Mouse (Mus musculus) liver, adult (tissue): ENCODE results near the gene Gna11.

ENCODE experiments used
- GATA4 ChIP-seq: IDR thresholded peaks from 2 replicates; pipeline ENCODE4 v1.6.1; 2014; ENCODE audit warnings: mild to moderate bottlenecking, low read length; ENCODE audit not compliant: insufficient replicate concordance

The Gna11 gene

DNA sequence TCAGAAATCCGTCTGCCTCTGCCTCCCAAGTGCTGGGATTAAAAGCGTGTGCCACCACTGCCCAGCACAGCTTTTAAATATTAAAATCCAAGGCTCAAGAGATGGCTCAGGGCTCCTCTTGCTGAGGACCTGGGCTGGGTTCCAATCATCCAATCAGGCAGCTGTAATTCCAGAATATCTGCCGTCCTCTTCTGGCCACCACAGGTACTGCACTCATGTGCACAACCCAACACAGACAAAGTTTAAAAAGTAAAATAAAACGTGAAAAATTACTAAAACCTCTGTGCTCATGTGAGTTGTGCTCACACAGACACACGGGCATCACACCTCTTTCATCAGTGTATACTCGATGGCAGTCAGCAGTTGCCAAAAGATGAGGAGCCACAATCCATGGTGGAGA, 8.3 kb downstream of the Gna11 start:
- TF ChIP-seq GATA4, result no peak

DNA sequence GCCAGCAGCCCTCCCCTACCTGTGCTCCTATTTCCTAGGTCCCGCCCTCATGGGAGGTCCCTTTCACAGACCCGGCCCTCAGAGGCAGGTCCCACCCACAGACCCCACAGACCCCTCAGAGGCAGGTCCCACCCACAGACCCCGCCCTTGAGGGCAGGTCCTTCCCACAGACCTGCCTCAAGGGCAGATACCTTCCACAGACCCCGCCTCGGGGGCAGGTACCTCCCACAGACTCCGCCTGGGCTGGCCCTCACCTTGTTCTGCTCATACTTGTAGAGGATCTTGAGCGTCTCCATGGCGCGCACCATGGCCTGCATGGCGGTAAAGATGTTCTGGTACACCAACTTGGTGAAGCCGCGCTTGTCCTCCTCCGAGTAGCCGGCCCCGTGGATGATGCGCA, 10.2 kb downstream of the Gna11 start:
- no peak for TF ChIP-seq GATA4

DNA sequence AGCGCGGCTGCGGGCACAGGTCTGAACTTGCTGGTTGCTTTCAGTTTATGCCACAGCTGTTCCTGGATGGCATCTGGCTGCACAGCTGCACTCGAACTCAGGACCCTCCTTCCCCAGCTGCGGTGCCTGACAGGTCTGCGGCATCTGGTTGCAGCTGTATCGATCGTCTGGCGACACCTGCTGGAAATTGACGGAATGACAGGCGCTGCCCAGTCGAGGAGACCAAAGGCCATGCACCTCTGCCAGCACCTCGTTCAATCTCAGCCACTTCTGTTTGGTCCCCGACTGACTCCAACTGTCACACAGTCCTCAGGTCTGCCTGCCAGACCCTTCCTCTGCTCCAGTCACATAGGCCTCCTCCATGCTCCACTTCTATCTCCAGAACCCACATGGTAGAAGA, 18.2 kb downstream of the Gna11 start:
- TF ChIP-seq GATA4, result no peak

DNA sequence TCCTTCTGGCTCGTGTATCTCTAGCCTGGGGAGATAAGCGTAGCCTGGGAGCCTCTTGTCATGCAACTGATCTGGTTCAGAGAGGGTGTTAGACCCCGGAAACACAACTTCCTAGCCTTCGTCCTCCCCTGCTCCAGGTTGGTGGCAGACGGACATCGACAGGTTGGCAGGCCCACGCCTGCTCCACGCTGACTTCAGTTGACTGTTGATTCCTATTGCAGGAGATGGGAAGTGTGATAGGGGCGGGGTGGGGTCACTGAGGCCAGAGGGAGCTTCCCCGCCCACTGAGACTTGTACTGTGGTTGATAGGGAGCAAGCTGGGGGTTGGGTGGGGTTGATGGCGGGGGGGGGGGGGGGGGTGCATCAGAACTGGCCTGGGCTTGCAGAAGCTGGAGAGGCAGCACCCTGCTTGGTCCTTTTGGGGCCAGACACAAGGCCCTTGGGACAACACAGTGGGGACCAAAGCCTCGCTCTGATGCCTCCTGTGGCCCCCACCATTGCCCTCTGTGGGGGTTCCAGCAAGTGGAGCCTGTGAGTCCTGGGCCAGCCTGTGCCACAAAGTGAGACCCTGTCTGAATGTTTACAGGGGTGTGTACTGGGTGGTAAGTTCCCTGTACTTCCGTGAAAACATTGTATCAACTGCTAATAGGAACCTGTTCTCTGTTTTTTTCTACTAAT, 19.8 kb downstream of the Gna11 start:
- TF ChIP-seq GATA4, result no peak

DNA sequence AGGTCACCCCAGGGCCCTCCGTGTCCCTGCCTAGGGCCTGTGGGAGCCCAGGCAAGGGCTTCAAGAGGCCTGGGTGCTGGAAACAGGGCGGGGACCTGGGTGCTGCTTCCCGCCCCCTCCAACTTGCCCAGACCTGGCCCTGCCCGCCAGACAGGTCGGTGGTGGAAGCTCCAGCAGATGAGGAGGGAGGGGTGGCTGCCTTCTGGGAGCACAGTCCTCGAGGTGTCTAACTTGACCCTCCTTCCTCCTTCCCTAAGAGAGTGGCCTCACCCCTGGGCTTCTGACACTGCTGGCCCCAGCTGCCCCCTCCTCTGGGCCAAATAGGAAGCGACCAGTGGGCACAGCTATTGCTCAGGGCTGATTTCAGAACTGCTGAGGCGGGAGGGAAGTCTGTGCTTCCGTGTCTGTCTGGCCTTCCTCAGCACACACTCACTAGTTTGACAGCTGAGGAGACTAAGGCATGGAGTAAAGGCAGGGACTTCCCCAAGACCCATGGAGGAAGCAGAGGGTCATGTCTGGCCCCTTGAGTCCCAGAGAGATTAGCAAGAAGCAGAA, 20.9 kb downstream of the Gna11 start, which contains the start of gene Gna15:
TSS of gene Gna15 (minus strand) at position 175 of the 555 bp plus-strand sequence.
- no peak for TF ChIP-seq GATA4

DNA sequence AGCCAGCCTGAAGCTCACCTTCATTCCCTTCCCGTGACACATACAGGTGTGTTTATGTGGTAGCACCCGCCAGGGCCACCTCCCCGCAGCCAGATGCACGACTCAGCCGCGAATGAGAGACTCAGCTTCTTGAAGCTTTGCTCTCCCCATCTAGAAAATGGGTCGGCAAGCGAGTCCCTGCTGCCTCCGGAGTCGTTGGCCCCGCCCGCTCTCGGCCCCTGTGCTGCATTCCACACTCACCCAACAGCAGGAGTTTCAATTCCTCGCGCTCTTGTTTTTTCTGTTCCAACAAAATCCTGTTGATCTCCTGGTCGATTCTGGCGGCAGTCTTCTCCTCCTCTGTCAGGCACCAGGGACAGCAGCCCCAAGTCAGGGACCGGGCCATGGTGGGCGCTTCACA, 21.4 kb downstream of the Gna11 start:
- no peak for TF ChIP-seq GATA4

DNA sequence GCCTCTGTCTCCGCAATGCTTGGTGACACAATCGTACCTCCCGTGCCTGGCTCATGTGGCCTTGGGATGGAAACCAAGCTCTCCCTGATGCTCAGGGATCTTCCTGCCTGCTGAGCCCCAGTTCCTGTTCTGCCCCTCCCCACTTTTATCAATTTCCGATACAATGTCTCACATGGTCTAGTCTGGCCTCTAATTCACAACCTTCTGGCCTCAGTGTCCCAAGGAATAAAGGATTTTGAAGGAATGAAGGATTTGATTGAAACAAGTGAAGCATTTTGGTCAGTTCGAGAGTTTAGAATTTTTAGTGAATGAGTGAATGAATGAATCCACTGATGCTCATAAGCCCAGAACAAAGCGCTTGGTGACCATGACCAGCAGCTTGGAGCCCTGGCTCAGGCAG, 21.8 kb downstream of the Gna11 start:
- TF ChIP-seq GATA4, result no peak

DNA sequence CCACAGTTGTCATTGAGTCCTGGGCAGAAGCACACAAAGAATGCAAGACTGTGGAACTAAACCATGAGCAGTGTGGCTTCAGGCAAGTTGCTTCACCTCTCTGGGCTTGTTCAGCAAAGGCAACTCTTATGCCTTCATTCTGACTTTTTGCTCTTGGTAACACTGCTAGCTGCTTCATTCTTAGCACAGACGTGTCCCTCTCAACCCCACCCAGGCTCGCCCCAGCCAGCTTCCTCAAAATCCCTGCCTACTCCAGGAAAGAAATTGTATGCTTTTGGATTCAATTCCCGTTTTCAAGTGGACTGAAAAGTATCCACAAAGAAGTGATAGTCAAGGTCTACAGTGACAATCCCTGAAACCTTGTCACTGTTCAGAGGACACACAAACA, 25.0 kb downstream of the Gna11 start:
- TF ChIP-seq GATA4, result no peak

DNA sequence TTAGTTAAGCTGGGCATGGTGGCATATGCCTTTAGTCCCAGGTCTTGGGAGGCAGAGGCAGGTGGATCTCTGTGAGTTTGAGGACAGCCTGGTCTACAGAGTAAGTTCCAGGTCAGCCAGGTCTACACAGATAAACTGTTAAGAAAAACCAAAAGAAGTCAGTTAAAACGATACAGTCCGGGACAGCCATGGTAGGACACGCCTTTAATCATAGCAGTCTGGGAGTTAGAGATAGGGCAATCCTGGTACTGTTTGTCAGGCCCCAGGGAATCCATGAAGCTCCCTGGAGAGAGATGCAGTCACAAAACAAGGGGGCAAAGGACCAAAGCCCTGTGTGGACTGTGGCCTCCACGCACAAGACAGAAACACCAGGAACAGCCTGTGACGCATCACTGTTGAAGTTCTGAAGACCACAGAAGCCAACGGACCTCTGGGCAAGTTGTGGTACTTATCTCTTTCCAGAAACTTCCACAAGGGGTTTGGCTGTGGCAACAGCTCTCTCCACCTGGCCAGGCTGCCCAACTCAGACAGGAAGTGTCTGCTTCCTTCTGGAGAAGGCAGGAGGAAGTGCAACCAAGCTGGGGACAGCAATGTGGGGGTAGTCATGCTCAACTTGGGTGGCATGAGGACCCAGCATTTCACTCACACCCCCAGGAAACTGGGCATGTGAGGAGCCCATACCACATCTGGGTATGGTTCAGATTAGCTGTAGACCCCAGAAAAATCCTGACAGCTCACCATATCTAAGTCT, 25.6 kb downstream of the Gna11 start:
- TF ChIP-seq GATA4, result no peak

DNA sequence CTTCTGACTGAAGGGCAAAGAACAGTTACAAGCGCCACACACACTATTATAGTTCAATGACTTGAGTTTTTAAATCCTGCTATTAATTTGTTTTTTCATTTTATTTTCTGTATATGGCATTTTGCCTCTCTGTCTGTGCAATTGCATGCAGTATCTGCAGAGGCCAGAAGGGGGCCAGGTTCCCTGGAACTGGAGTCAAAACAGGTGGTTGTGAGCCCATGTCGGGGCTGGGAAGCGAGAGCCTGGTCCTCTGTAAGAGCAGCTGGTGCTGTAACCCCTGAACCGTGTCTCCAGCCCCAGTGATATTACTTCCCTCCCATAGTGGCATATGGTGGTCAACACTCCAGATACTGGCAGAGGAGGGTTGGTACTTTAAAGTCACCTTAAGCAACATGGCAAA, 26.4 kb downstream of the Gna11 start:
- TF ChIP-seq GATA4, result no peak

DNA sequence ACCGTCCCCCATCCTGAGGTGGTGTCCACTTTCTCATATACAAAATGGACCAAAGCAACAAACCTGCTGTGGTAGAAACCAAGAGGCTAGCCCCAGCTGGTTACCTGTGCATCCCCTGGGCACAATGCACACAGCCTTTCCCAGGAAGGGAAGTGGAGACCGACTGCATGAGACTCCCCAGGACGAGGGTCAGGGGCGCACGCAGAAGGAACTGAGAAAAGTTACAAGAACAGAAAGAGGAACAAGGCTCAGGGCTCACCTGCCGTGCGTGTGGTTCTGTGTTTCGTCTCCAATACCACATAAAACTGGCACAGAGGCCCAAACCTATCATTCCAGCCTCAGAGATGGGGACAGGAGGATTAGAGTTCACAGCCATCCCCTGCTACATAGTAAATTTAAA, 27.8 kb downstream of the Gna11 start:
- TF ChIP-seq GATA4, result no peak

DNA sequence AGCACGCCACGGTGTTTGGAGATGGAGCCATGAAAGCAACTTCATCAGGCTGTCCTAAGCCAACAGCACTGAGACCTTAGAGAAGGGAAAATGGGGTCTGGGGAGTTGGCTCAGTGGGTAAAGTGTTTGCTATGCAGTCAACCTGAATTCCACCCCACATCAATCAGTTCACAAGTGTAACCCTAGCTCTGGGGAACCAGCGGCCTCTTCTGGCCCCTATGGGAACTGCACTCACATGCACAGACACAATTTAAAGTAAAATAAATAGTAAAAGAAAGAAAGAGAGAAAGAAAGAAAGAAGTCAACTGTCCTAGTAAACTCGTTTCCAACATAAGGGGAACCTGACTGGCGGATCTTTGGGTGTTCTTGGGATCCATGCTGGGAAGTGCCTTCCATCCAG, 31.2 kb downstream of the Gna11 start:
- no peak for TF ChIP-seq GATA4

DNA sequence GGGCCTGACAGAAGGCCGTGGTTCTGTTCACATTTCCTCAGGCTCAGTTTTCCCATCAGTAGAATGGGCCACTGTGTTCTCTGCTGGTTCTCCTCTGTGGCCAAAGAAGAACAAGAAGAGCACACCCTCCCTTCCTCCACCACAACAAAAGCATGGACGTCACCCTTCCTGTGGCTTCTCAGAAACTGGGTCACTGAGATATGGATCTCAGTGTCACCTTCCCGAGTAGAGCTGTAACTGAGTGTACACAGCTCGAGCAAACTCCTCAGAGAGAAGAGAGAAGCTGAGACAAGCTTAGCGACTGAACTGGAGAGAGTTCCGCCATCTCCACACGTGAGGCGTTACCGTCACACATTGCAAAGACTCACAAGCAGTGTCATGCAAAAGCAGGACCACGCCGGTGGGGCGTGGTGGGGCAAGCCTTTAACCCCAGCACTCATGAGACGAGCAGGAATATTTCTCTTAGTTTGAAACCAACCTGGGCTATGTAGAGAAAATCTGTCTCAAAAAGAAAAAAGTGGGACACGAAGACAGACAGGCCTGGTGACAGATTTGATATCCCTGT, 34.7 kb downstream of the Gna11 start:
- no peak for TF ChIP-seq GATA4

DNA sequence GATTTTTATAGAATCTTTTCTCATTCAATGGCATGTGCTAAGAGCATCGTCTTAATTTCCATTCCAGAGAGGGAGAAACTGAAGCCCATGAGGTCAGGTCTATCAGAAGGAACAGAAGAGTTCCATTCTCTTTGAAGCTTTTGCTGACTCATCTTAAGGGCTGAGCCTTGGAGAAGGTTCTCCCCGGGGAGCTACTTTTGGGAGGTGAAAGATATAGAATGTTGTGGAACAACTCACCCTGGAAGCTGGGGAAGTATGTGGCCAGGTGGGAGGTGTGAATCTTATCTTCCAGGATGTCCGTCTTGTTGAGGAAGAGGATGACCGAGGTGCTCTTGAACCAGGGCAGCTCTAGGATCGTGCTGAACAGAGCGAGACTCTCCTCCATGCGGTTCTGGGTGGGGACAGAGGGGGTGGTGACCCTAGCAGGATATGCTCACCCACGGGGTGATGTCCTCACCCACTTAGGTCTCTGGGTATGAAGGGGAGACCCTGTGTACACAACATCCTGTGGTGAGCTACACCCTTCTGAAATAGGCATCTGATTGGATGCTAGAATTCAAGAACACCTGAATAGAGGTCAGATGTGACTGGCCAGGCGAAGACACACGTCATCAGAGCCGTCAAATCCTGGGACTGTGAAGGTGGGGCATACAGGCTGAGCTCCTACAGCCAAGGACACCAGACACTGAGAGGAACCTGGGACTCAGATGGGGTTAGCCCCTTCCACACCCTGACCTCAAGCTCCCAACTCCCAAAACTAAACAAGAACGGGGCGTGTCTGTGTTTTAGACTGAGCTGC, 37.1 kb downstream of the Gna11 start:
- TF ChIP-seq GATA4, result no peak

DNA sequence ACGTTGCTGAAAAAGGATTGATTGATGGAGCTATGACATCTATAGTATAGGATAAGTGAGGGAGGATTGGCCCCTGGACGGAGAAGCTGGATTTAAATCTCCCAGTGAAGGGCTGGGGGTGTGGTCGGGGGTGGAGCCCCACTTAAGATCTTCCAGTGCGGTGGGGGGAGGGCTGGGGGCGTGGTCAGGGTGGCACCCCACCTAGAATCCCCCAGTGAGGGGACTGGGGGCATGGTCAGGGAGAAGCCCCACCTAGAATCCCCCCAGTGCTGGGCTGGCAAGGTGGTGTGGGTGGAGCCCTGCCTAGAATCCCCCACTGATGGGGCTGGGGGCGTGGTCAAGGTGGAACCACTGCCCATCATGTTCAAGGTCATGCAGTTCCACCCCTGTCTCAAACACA, 37.9 kb downstream of the Gna11 start:
- no peak for TF ChIP-seq GATA4
